Mouse (Mus musculus) heart, embryonic 13.5 days (tissue): ENCODE measurements around the gene Rnf157. TPM values are rescaled to one million over a fixed set of nuclear protein-coding genes. Genes with fewer than 3 reads are reported as not detected.
"Not testable (repeated sequence)": the region's sequence is repeated elsewhere in the genome, so short reads cannot be mapped to it uniquely, and the experiment has no call there.

ENCODE experiments used
- ATAC-seq: fragments of 200-750 bp; cut with Nextera tagmentation; 2 replicates; pipeline ENCODE4 v1.8.0; 2017; ENCODE audit warnings: moderate TSS enrichment; ENCODE audit not compliant: insufficient number of reproducible peaks, low FRiP score, low TSS enrichment; ENCODE audit errors: extremely low read depth
- H3K27ac ChIP-seq: fragments of 300-500 bp; sonication (generic); replicated peaks from 2 replicates; pipeline ENCODE4 v1.5.1; 2015; ENCODE audit warnings: moderate library complexity, mild to moderate bottlenecking, inconsistent platforms
- H3K27me3 ChIP-seq: fragments of 300-500 bp; sonication (generic); replicated peaks from 2 replicates; pipeline ENCODE4 v1.6.1; 2015; ENCODE audit warnings: mild to moderate bottlenecking, inconsistent platforms
- H3K36me3 ChIP-seq: fragments of 300-500 bp; sonication (generic); 2 replicates; pipeline ENCODE4 v1.6.1; 2015; ENCODE audit warnings: mild to moderate bottlenecking, inconsistent platforms
- H3K4me1 ChIP-seq: fragments of 300-500 bp; sonication (generic); 2 replicates; pipeline ENCODE4 v1.6.1; 2015; ENCODE audit warnings: inconsistent platforms
- H3K4me2 ChIP-seq: fragments of 300-500 bp; sonication (generic); 2 replicates; pipeline ENCODE4 v1.6.1; 2015; ENCODE audit warnings: inconsistent platforms, mild to moderate bottlenecking, moderate library complexity
- H3K4me3 ChIP-seq: fragments of 300-500 bp; sonication (generic); 2 replicates; pipeline ENCODE4 v1.5.1; 2015; ENCODE audit warnings: moderate library complexity, mild to moderate bottlenecking, inconsistent platforms
- H3K9ac ChIP-seq: fragments of 300-500 bp; sonication (generic); 2 replicates; pipeline ENCODE4 v1.6.1; 2015; ENCODE audit warnings: inconsistent platforms, mild to moderate bottlenecking, moderate library complexity
- H3K9me3 ChIP-seq: fragments of 300-500 bp; sonication (generic); 2 replicates; pipeline ENCODE4 v1.6.1; 2016; ENCODE audit warnings: inconsistent platforms
- WGBS: fragments of 180-500 bp; shearing (Covaris S2); methylation state at CpG from one replicate; pipeline ENCODE4 v1.1.7; 2015; ENCODE audit warnings: mixed read lengths; 5-methylcytosine and 5-hydroxymethylcytosine counted together
- polyA plus RNA-seq: library from polyadenylated mRNA; unstranded; fragments of >200 nt; fragmentation: Nextera tagmentation; extraction: Ambion mirVana; gene quantifications from 2 replicates; pipeline ENCODE4 v1.2.1, GENCODE M21; 2015

Rnf157 gene
- polyA plus RNA-seq, 1 experiment from 2014 or later: 4.0 TPM

GRCm38 (mm10) chr11:116388841-116389480 lies 23.9 kb downstream of the Rnf157 start:
- peak overlapping the region; percentile 68 for H3K27ac ChIP-seq
- no peak for ATAC-seq

GRCm38 (mm10) chr11:116387086-116388071 lies 25.5 kb downstream of the Rnf157 start:
- peak overlapping the region; percentile 85 for H3K27ac ChIP-seq
- no peak; the same call in 1 of the 2 replicates for ATAC-seq
- H3K36me3 ChIP-seq: no peaks in the 10 kb centered on the region
- 6% methylated on average over 16 of the region's 16 CpGs for WGBS
- H3K4me2 ChIP-seq: peak overlapping the region; percentile 66
- H3K9me3 ChIP-seq: no peaks in the 10 kb centered on the region
- peak overlapping the region; percentile 76 for H3K9ac ChIP-seq
- H3K27me3 ChIP-seq: no peaks in the 10 kb centered on the region
- peaks cover 24% of the 10 kb centered on the region for H3K4me1 ChIP-seq
- peak overlapping the region; percentile 43 for H3K4me3 ChIP-seq

More at GRCm38 (mm10) chr11:116388841-116389480, 23.9 kb downstream of the Rnf157 start:
- Histone ChIP-seq H3K4me3 (peak overlapping the region; percentile 24; the same call in 1 of the 2 replicates), H3K9ac (0 out of 2 replicates have a peak overlapping the region, but pooled peaks have one; percentile 50), H3K9me3 (no peaks in the 10 kb centered on the region), H3K27me3 (no peaks in the 10 kb centered on the region), H3K4me2 (peak overlapping the region; percentile 48), H3K36me3 (no peaks in the 10 kb centered on the region), H3K4me1 (peaks cover 24% of the 10 kb centered on the region)
- 65% methylated on average over 14 of the region's 14 CpGs for WGBS

- Histone ChIP-seq H3K27me3 (no peaks in the 10 kb centered on the region), H3K9me3 (no peaks in the 10 kb centered on the region), H3K36me3 (no peaks in the 10 kb centered on the region), H3K27ac (peak overlapping the region; percentile 46; the same call in 1 of the 2 replicates), H3K4me3 (no peak overlapping the region), H3K4me1 (peaks cover 24% of the 10 kb centered on the region), H3K9ac (peak overlapping the region; percentile 76; the same call in 1 of the 2 replicates), H3K4me2 (peak overlapping the region; percentile 66; the same call in 1 of the 2 replicates)
- no peak for ATAC-seq
- WGBS: 37% methylated on average over 5 of the region's 5 CpGs
These were observed 26.8 kb downstream of the Rnf157 start for GRCm38 (mm10) chr11:116385999-116386398.

GRCm38 (mm10) chr11:116384171-116384570 lies 28.7 kb downstream of the Rnf157 start:
- no peak overlapping the region for H3K4me2 ChIP-seq
- H3K36me3 ChIP-seq: no peaks in the 10 kb centered on the region
- no peaks in the 10 kb centered on the region for H3K9me3 ChIP-seq
- no peak for ATAC-seq
- no peak overlapping the region for H3K9ac ChIP-seq
- peaks cover 31% of the 10 kb centered on the region for H3K4me1 ChIP-seq
- WGBS: 77% methylated on average over 11 of the region's 11 CpGs
- H3K27ac ChIP-seq: no peak overlapping the region
- no peaks in the 10 kb centered on the region for H3K27me3 ChIP-seq
- H3K4me3 ChIP-seq: no peak overlapping the region

GRCm38 (mm10) chr11:116383070-116383469 lies 29.8 kb downstream of the Rnf157 start:
- not testable (repeated sequence) for H3K9ac ChIP-seq, H3K4me2 ChIP-seq, H3K36me3 ChIP-seq, ATAC-seq, H3K27me3 ChIP-seq, H3K27ac ChIP-seq, H3K4me3 ChIP-seq, H3K9me3 ChIP-seq
- 86% methylated on average over 5 of the region's 5 CpGs for WGBS
- H3K4me1 ChIP-seq: peaks cover 30% of the 10 kb centered on the region

GRCm38 (mm10) chr11:116380767-116381166 lies 32.1 kb downstream of the Rnf157 start:
- Histone ChIP-seq H3K9me3 (no peaks in the 10 kb centered on the region), H3K4me1 (peaks cover 7% of the 10 kb centered on the region; the same call in 1 of the 2 replicates), H3K36me3 (no peaks in the 10 kb centered on the region), H3K4me3 (no peak overlapping the region), H3K27ac (no peak overlapping the region), H3K27me3 (no peaks in the 10 kb centered on the region), H3K9ac (no peak overlapping the region), H3K4me2 (no peak overlapping the region)
- whole genome bisulfite sequencing: 63% methylated on average over 7 of the region's 7 CpGs
- ATAC-seq: no peak

GRCm38 (mm10) chr11:116379530-116379929 lies 33.3 kb downstream of the Rnf157 start:
- Histone ChIP-seq H3K9ac (no peak overlapping the region), H3K27ac (no peak overlapping the region), H3K4me2 (no peak overlapping the region), H3K36me3 (no peaks in the 10 kb centered on the region), H3K9me3 (no peaks in the 10 kb centered on the region), H3K4me1 (peaks cover 7% of the 10 kb centered on the region; the same call in 1 of the 2 replicates), H3K4me3 (no peak overlapping the region), H3K27me3 (no peaks in the 10 kb centered on the region)
- 66% methylated on average over 6 of the region's 6 CpGs for WGBS
- ATAC-seq: no peak

- no peak overlapping the region for H3K27ac ChIP-seq
- no peak for ATAC-seq
- no peak overlapping the region for H3K4me3 ChIP-seq
- H3K36me3 ChIP-seq: no peaks in the 10 kb centered on the region
- H3K9ac ChIP-seq: no peak overlapping the region
- H3K9me3 ChIP-seq: no peaks in the 10 kb centered on the region
- H3K4me2 ChIP-seq: no peak overlapping the region
- 59% methylated on average over 7 of the region's 7 CpGs for WGBS
- no peaks in the 10 kb centered on the region for H3K27me3 ChIP-seq
- peaks cover 11% of the 10 kb centered on the region; the same call in 1 of the 2 replicates for H3K4me1 ChIP-seq
These were observed 35.7 kb downstream of the Rnf157 start for GRCm38 (mm10) chr11:116376945-116377661.

- Histone ChIP-seq H3K4me2 (no peak overlapping the region), H3K9me3 (no peaks in the 10 kb centered on the region), H3K36me3 (no peaks in the 10 kb centered on the region), H3K4me1 (peaks cover 32% of the 10 kb centered on the region), H3K27ac (peak overlapping the region; percentile 16; the same call in 1 of the 2 replicates), H3K4me3 (no peak overlapping the region), H3K9ac (no peak overlapping the region), H3K27me3 (no peaks in the 10 kb centered on the region)
- no peak for ATAC-seq
- WGBS: 73% methylated on average over 4 of the region's 4 CpGs
These were observed 40.9 kb downstream of the Rnf157 start for GRCm38 (mm10) chr11:116371894-116372450.

- H3K9ac ChIP-seq: no peak overlapping the region
- H3K4me3 ChIP-seq: no peak overlapping the region
- no peak for ATAC-seq
- no peaks in the 10 kb centered on the region for H3K9me3 ChIP-seq
- no peaks in the 10 kb centered on the region for H3K27me3 ChIP-seq
- peak overlapping the region; percentile 36; the same call in 1 of the 2 replicates for H3K27ac ChIP-seq
- H3K4me2 ChIP-seq: no peak overlapping the region
- 21% methylated on average over 5 of the region's 5 CpGs for WGBS
- H3K4me1 ChIP-seq: peaks cover 32% of the 10 kb centered on the region
- H3K36me3 ChIP-seq: no peaks in the 10 kb centered on the region
These were observed 43.2 kb downstream of the Rnf157 start for GRCm38 (mm10) chr11:116369633-116370032.
